Mouse (Mus musculus) lung, embryonic 14.5 days (tissue): ENCODE data around the gene Phlda3. TPM values are rescaled to one million over a fixed set of nuclear protein-coding genes. Genes with fewer than 3 reads are reported as not detected.

Source experiments
- ATAC-seq: fragments of 200-750 bp; cut with Nextera tagmentation; 2 replicates; pipeline ENCODE4 v1.8.0; 2017; ENCODE audit warnings: mild to moderate bottlenecking, moderate TSS enrichment, moderate library complexity; ENCODE audit not compliant: insufficient read depth
- DNase-seq: peaks from one replicate; pipeline ENCODE4 v3.0.0-alpha.2; 2015
- H3K27ac ChIP-seq: fragments of 300-500 bp; sonication (generic); 2 replicates; pipeline ENCODE4 v1.5.1; 2014; ENCODE audit warnings: low read depth, mild to moderate bottlenecking, moderate library complexity
- H3K27me3 ChIP-seq: fragments of 300-500 bp; sonication (generic); 2 replicates; pipeline ENCODE4 v1.6.1; 2014; ENCODE audit warnings: low read length, control low read depth; ENCODE audit not compliant: insufficient read depth
- H3K36me3 ChIP-seq: fragments of 300-500 bp; sonication (generic); 2 replicates; pipeline ENCODE4 v1.6.1; 2014; ENCODE audit warnings: control low read depth; ENCODE audit not compliant: insufficient read depth
- H3K4me1 ChIP-seq: fragments of 300-500 bp; sonication (generic); 2 replicates; pipeline ENCODE4 v1.6.1; 2014; ENCODE audit warnings: antibody characterized with exemption, control low read depth; ENCODE audit not compliant: insufficient read depth
- H3K4me2 ChIP-seq: fragments of 300-500 bp; sonication (generic); 2 replicates; pipeline ENCODE4 v1.6.1; 2014; ENCODE audit warnings: mild to moderate bottlenecking
- H3K4me3 ChIP-seq: fragments of 300-500 bp; sonication (generic); 2 replicates; pipeline ENCODE4 v1.5.1; 2014; ENCODE audit warnings: low read depth, low read length
- H3K9ac ChIP-seq: fragments of 300-500 bp; sonication (generic); 2 replicates; pipeline ENCODE4 v1.6.1; 2014
- H3K9me3 ChIP-seq: fragments of 300-500 bp; sonication (generic); 2 replicates; pipeline ENCODE4 v1.6.1; 2016; ENCODE audit warnings: low read depth, low read length, control low read depth
- CTCF ChIP-seq: IDR thresholded peaks from 2 replicates; pipeline ENCODE4 v1.5.1; 2016; ENCODE audit warnings: antibody characterized with exemption, low read depth
- WGBS: fragments of 180-500 bp; shearing (Covaris S2); extraction: QIAGEN DNeasy Blood & Tissue Kit; methylation state at CpG from one replicate; pipeline ENCODE4 v1.1.7; 2014; 5-methylcytosine and 5-hydroxymethylcytosine counted together
- polyA plus RNA-seq: library from polyadenylated mRNA; unstranded; fragments of >200 nt; fragmentation: Nextera tagmentation; extraction: Ambion mirVana; gene quantifications from 2 replicates; pipeline ENCODE4 v1.2.1, GENCODE M21; 2014

Gene Phlda3
- polyA plus RNA-seq, 1 experiment from 2014 or later, result 79.5 TPM

DNA sequence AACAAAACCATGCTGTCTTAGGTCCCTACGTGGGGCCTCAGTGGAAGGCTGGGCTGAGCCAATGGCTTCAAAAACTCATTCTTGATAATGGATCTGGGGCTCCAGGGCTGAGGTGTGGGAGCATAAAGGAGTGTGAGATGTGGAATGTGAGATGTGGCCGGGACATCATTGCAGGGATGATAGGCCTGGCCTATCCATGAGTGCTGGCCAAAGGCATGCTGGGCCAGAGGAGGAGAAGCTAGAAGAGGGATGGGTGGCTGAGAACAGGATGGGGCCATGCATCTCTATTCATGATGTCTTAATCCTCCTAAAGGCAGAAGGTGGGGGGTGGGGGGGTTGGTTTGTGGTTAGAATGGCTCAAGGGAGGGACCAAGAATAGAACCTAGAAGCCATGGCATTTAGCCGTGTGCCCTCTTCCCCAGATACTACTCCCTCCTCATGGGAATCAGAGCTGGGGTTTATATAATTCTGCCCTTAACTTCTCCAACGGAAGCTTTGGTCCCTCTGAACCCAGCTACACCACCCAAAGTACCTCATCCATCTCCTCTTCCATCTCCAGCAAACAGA lies 1.5 kb downstream of the Phlda3 start:
- Histone ChIP-seq H3K27ac (peak overlapping the region; percentile 95; the same call in 1 of the 2 replicates), H3K27me3 (no peaks in the 10 kb centered on the region), H3K36me3 (peaks cover 22% of the 10 kb centered on the region), H3K4me3 (peak overlapping the region; percentile 78), H3K9ac (peak overlapping the region; percentile 94), H3K4me1 (peaks cover 27% of the 10 kb centered on the region), H3K9me3 (no peaks in the 10 kb centered on the region), H3K4me2 (peak overlapping the region; percentile 84)
- no peak for ATAC-seq
- no peak for DNase-seq
- 47% methylated on average over 4 of the region's 4 CpGs for WGBS
- no peak for TF ChIP-seq CTCF

DNA sequence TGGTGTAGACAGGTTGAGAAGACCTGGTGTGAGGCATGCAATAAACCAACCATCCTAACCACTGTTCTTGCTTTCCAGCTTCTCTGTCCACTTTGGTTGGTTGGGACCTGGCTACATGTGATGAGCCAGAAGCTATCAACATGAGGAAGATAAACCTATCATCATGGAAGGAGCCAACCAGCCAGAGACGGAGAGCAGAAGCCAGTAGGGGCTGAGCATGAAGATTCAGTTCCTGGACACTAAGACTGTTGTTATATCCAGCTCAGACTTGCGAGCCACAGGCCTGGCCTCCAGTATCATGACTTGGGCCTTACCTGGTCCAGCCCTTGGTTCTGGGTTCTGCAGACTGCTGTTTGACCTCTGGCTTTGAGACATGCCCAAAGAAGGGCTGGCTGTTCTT lies 2.5 kb downstream of the Phlda3 start:
- 76% methylated on average over 2 of the region's 2 CpGs for WGBS
- H3K9me3 ChIP-seq, result no peaks in the 10 kb centered on the region
- ATAC-seq, result no peak
- peak overlapping the region; percentile 78; the same call in 1 of the 2 replicates for H3K4me3 ChIP-seq
- H3K4me2 ChIP-seq, result peak overlapping the region; percentile 84
- H3K27ac ChIP-seq, result no peak overlapping the region
- no peak overlapping the region for H3K9ac ChIP-seq
- H3K36me3 ChIP-seq, result peaks cover 22% of the 10 kb centered on the region
- no peak for TF ChIP-seq CTCF
- no peaks in the 10 kb centered on the region for H3K27me3 ChIP-seq
- no peak for DNase-seq
- H3K4me1 ChIP-seq, result peaks cover 27% of the 10 kb centered on the region

GRCm38 (mm10) chr1:135770237-135770636 lies 4.3 kb downstream of the Phlda3 start:
- H3K4me1 ChIP-seq, result peaks cover 18% of the 10 kb centered on the region
- H3K4me2 ChIP-seq, result no peak overlapping the region
- no peak overlapping the region for H3K9ac ChIP-seq
- TF ChIP-seq CTCF, result no peak
- H3K27ac ChIP-seq, result no peak overlapping the region; the same call in 1 of the 2 replicates
- WGBS, result 71% methylated on average over 7 of the region's 7 CpGs
- no peaks in the 10 kb centered on the region for H3K27me3 ChIP-seq
- H3K9me3 ChIP-seq, result no peaks in the 10 kb centered on the region
- ATAC-seq, result no peak
- H3K36me3 ChIP-seq, result peaks cover 22% of the 10 kb centered on the region
- H3K4me3 ChIP-seq, result no peak overlapping the region
- no peak for DNase-seq

GRCm38 (mm10) chr1:135770896-135771572 lies 5.1 kb downstream of the Phlda3 start:
- no peak for DNase-seq
- H3K4me2 ChIP-seq, result no peak overlapping the region

DNA sequence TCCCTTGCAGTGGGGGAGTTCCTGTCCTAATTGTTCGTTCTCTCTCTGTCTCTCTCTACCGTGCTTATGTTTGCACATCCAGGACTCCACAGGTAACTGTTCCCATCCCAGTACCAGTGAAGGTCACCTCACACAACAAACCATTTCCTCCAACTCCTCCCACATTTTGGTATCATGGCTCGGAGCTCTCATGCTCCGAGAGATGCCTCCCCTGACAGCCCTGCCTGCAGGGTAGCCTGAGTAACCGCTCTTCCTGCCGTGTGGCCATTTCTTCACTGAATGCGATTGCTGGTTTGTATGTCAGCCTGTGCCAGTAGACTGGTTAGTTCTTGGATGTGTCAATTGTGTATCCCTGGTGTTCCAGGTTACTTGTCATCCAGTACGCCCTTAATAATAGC lies 5.7 kb downstream of the Phlda3 start:
- Histone ChIP-seq H3K36me3 (peaks cover 22% of the 10 kb centered on the region), H3K27me3 (no peaks in the 10 kb centered on the region), H3K9ac (no peak overlapping the region), H3K9me3 (no peaks in the 10 kb centered on the region), H3K4me3 (no peak overlapping the region), H3K4me1 (peaks cover 15% of the 10 kb centered on the region), H3K4me2 (no peak overlapping the region), H3K27ac (no peak overlapping the region)
- ATAC-seq (no peak), DNase-seq (no peak)
- 59% methylated on average over 8 of the region's 8 CpGs for WGBS
- TF ChIP-seq CTCF, result no peak

More at GRCm38 (mm10) chr1:135770896-135771572, 5.1 kb downstream of the Phlda3 start:
- WGBS, result 49% methylated on average over 12 of the region's 12 CpGs
- H3K27me3 ChIP-seq, result no peaks in the 10 kb centered on the region
- H3K9ac ChIP-seq, result no peak overlapping the region
- H3K9me3 ChIP-seq, result no peaks in the 10 kb centered on the region
- peak overlapping the region; percentile 44; the same call in 1 of the 2 replicates for H3K27ac ChIP-seq
- H3K4me3 ChIP-seq, result no peak overlapping the region
- peaks cover 13% of the 10 kb centered on the region for H3K4me1 ChIP-seq
- H3K36me3 ChIP-seq, result peaks cover 22% of the 10 kb centered on the region
- no peak for TF ChIP-seq CTCF
- no peak; the same call in 1 of the 2 replicates for ATAC-seq

- H3K9me3 ChIP-seq, result no peaks in the 10 kb centered on the region
- no peak overlapping the region for H3K4me3 ChIP-seq
- no peaks in the 10 kb centered on the region for H3K36me3 ChIP-seq
- no peaks in the 10 kb centered on the region for H3K27me3 ChIP-seq
- DNase-seq (no peak), ATAC-seq (no peak)
- no peak for TF ChIP-seq CTCF
- peaks cover 12% of the 10 kb centered on the region; the same call in 1 of the 2 replicates for H3K4me1 ChIP-seq
- peak overlapping the region; percentile 24; the same call in 1 of the 2 replicates for H3K27ac ChIP-seq
- H3K9ac ChIP-seq, result no peak overlapping the region
- no peak overlapping the region for H3K4me2 ChIP-seq
These were observed 10.7 kb downstream of the Phlda3 start for GRCm38 (mm10) chr1:135776596-135776995.

GRCm38 (mm10) chr1:135777046-135777445 lies 11.1 kb downstream of the Phlda3 start:
- ATAC-seq (no peak), DNase-seq (no peak)
- H3K27me3 ChIP-seq, result no peaks in the 10 kb centered on the region
- no peaks in the 10 kb centered on the region for H3K36me3 ChIP-seq
- no peaks in the 10 kb centered on the region for H3K9me3 ChIP-seq
- H3K27ac ChIP-seq, result 0 out of 2 replicates have a peak overlapping the region, but pooled peaks have one; percentile 24
- no peak overlapping the region for H3K9ac ChIP-seq
- H3K4me2 ChIP-seq, result no peak overlapping the region
- no peak for TF ChIP-seq CTCF
- H3K4me1 ChIP-seq, result peaks cover 12% of the 10 kb centered on the region; the same call in 1 of the 2 replicates
- no peak overlapping the region for H3K4me3 ChIP-seq
- 77% methylated on average over 1 of the region's 1 CpGs for WGBS
